In genomic region chr12:111669000-111669788, GRCm38 (mm10) we compare ENCODE assay signal across 8 mouse cellular contexts. TPM values are rescaled to one million over a fixed set of nuclear protein-coding genes. Genes with fewer than 3 reads are reported as not detected.
DNase-seq lines count a peak whose midpoint lies in the region; ATAC-seq and TF ChIP-seq lines count a peak whose summit lies in the region.

No protein-coding gene starts in this region.

- H3K36me3 ChIP-seq in neural tube, embryonic 11.5 days (ENCODE audit: control insufficient read depth, insufficient read depth, low read length) = no peaks in the 10 kb centered on the region
- no peaks in the 10 kb centered on the region for H3K36me3 ChIP-seq in embryonic facial prominence, embryonic 15.5 days
- H3K36me3 ChIP-seq in hindbrain, embryonic 10.5 days = peaks cover 62% of the 10 kb centered on the region
- H3K36me3 ChIP-seq in liver, postnatal 0 days (replicated peaks; ENCODE audit: insufficient read depth, low read length) = no peaks in the 10 kb centered on the region
- peaks cover 7% of the 10 kb centered on the region; the same call in 1 of the 2 replicates for H3K36me3 ChIP-seq in small intestine, adult 2 months (ENCODE audit: control insufficient read depth, insufficient read depth, low read length)

- no peak for DNase-seq in neural tube, embryonic 11.5 days (ENCODE audit: low spot score)
- no peak for DNase-seq in neural tube, embryonic 10.5 days (ENCODE audit: extremely low spot score, low spot score)
- DNase-seq in hindbrain, embryonic 10.5 days (ENCODE audit: low spot score) = no peak
- no peak for DNase-seq in liver, postnatal 0 days
- DNase-seq in T-cell, adult 2 months (ENCODE audit: low spot score) = no peak
- DNase-seq in layer of hippocampus, postnatal 10 days (ENCODE audit: low spot score in 2 of 2) = no peak

- peak; percentile 27 for TF ChIP-seq CTCF in liver, postnatal 0 days (IDR thresholded peaks at IDR 0.05; ENCODE audit: low read depth)
- TF ChIP-seq CTCF in small intestine, adult 2 months (IDR thresholded peaks at IDR 0.05; ENCODE audit: extremely low read depth, insufficient read length, insufficient replicate concordance, low read depth, low read length) = no peak

- no peak for ATAC-seq in neural tube, embryonic 11.5 days (ENCODE audit: insufficient read depth, low FRiP score, low TSS enrichment)
- peak; percentile 12; the same call in 1 of the 2 replicates for ATAC-seq in embryonic facial prominence, embryonic 15.5 days (ENCODE audit: insufficient number of reproducible peaks, low FRiP score, low TSS enrichment, low read depth)
- ATAC-seq in liver, postnatal 0 days = peak; percentile 71

- peak overlapping the region; percentile 20 for H3K9ac ChIP-seq in neural tube, embryonic 11.5 days (ENCODE audit: low read length)
- H3K9ac ChIP-seq in embryonic facial prominence, embryonic 15.5 days = no peak overlapping the region
- no peak overlapping the region; the same call in 1 of the 2 replicates for H3K9ac ChIP-seq in liver, postnatal 0 days (replicated peaks)

- peaks cover 14% of the 10 kb centered on the region for H3K4me1 ChIP-seq in neural tube, embryonic 11.5 days (ENCODE audit: control insufficient read depth, insufficient read depth, low read length)
- H3K4me1 ChIP-seq in embryonic facial prominence, embryonic 15.5 days = peaks cover 63% of the 10 kb centered on the region
- peaks cover 58% of the 10 kb centered on the region for H3K4me1 ChIP-seq in hindbrain, embryonic 10.5 days (replicated peaks)
- peaks cover 32% of the 10 kb centered on the region for H3K4me1 ChIP-seq in liver, postnatal 0 days (ENCODE audit: insufficient read depth)
- peaks cover 23% of the 10 kb centered on the region for H3K4me1 ChIP-seq in small intestine, adult 2 months (ENCODE audit: control insufficient read depth, insufficient read depth, insufficient read length, low read length)

- H3K4me3 ChIP-seq in neural tube, embryonic 11.5 days (ENCODE audit: low read depth, low read length) = peak overlapping the region; percentile 83
- H3K4me3 ChIP-seq in embryonic facial prominence, embryonic 15.5 days (replicated peaks) = 0 out of 2 replicates have a peak overlapping the region, but pooled peaks have one; percentile 22
- peak overlapping the region; percentile 90 for H3K4me3 ChIP-seq in hindbrain, embryonic 10.5 days
- no peak overlapping the region for H3K4me3 ChIP-seq in liver, postnatal 0 days (ENCODE audit: low read depth, low read length)
- H3K4me3 ChIP-seq in small intestine, adult 2 months (ENCODE audit: low read depth, low read length) = peak overlapping the region; percentile 81

- 0 out of 2 replicates have a peak overlapping the region, but pooled peaks have one; percentile 54 for H3K27ac ChIP-seq in neural tube, embryonic 11.5 days (ENCODE audit: low read depth, low read length)
- peak overlapping the region; percentile 86 for H3K27ac ChIP-seq in embryonic facial prominence, embryonic 15.5 days (replicated peaks)
- H3K27ac ChIP-seq in hindbrain, embryonic 10.5 days = peak overlapping the region; percentile 95
- peak overlapping the region; percentile 74 for H3K27ac ChIP-seq in liver, postnatal 0 days (ENCODE audit: low read depth)
- H3K27ac ChIP-seq in small intestine, adult 2 months (ENCODE audit: insufficient read depth, low read depth, low read length) = peak overlapping the region; percentile 48; the same call in 1 of the 2 replicates

- TF ChIP-seq POLR2A in small intestine, adult 2 months (IDR thresholded peaks at IDR 0.05; ENCODE audit: low read depth, low read length) = no peak

- no peak for TF ChIP-seq EP300 in liver, postnatal 0 days (IDR thresholded peaks at IDR 0.05; ENCODE audit: low read depth)

- H3K27me3 ChIP-seq in neural tube, embryonic 11.5 days (ENCODE audit: control insufficient read depth, insufficient read depth, low read length) = peaks cover 6% of the 10 kb centered on the region
- H3K27me3 ChIP-seq in embryonic facial prominence, embryonic 15.5 days = peaks cover 43% of the 10 kb centered on the region
- H3K27me3 ChIP-seq in hindbrain, embryonic 10.5 days (ENCODE audit: insufficient read depth, poor library complexity, severe bottlenecking) = peaks cover 48% of the 10 kb centered on the region
- H3K27me3 ChIP-seq in liver, postnatal 0 days (ENCODE audit: insufficient read depth, low read length) = peaks cover 41% of the 10 kb centered on the region
- H3K27me3 ChIP-seq in small intestine, adult 2 months (ENCODE audit: control insufficient read depth, insufficient read depth, low read length) = no peaks in the 10 kb centered on the region

- no peaks in the 10 kb centered on the region for H3K9me3 ChIP-seq in neural tube, embryonic 11.5 days (ENCODE audit: control insufficient read depth, low read length)
- H3K9me3 ChIP-seq in embryonic facial prominence, embryonic 15.5 days (replicated peaks) = no peaks in the 10 kb centered on the region
- no peaks in the 10 kb centered on the region for H3K9me3 ChIP-seq in hindbrain, embryonic 10.5 days
- H3K9me3 ChIP-seq in liver, postnatal 0 days (ENCODE audit: low read length) = no peaks in the 10 kb centered on the region

- 62% methylated on average over 23 of the region's 23 CpGs for WGBS in neural tube, embryonic 11.5 days
- WGBS in embryonic facial prominence, embryonic 15.5 days = 67% methylated on average over 23 of the region's 23 CpGs
- 55% methylated on average over 23 of the region's 23 CpGs for WGBS in hindbrain, embryonic 10.5 days
- WGBS in liver, postnatal 0 days (ENCODE audit: insufficient replicate concordance) = 52% methylated on average over 23 of the region's 23 CpGs
- 75% methylated on average over 23 of the region's 23 CpGs for WGBS in small intestine, adult 2 months

- H3K4me2 ChIP-seq in neural tube, embryonic 11.5 days (ENCODE audit: low read depth) = peak overlapping the region; percentile 88
- H3K4me2 ChIP-seq in embryonic facial prominence, embryonic 15.5 days (replicated peaks) = peak overlapping the region; percentile 52
- H3K4me2 ChIP-seq in liver, postnatal 0 days (ENCODE audit: low read depth, low read length) = peak overlapping the region; percentile 68

RNA-seq across cellular contexts. Expression of gene Ckb, which starts 2.9 kb away (rescaled TPM):
- 2,083 and 2,271 TPM in 2 replicates for polyA plus RNA-seq in neural tube, embryonic 11.5 days (2014; fragmentation: Nextera tagmentation; extraction: Ambion mirVana)
- 247 and 255 TPM in 2 replicates for polyA plus RNA-seq in embryonic facial prominence, embryonic 15.5 days (2015; fragmentation: Nextera tagmentation; extraction: Ambion mirVana)
- polyA plus RNA-seq in hindbrain, embryonic 10.5 days (2016; fragmentation: Nextera tagmentation; extraction: Ambion mirVana) = 2,059 and 2,773 TPM in 2 replicates
- 28.1 and 32.7 TPM in 2 replicates for polyA plus RNA-seq in liver, postnatal 0 days (2015; fragmentation: Nextera tagmentation; extraction: Ambion mirVana)
- polyA plus RNA-seq in small intestine, adult 2 months (2012; rRNA removed) = 599 and 1,328 TPM in 2 replicates
- total RNA-seq in layer of hippocampus, postnatal 10 days (2021) = 1,000 to 10,000 TPM in 1 of 2 experiments, 100 to 1,000 TPM in 1; 969 to 1,026 TPM

RNA-seq across cellular contexts. Expression of gene Trmt61a, which starts 8.7 kb away (rescaled TPM):
- 5.8 and 6.6 TPM in 2 replicates for polyA plus RNA-seq in neural tube, embryonic 11.5 days (2014; fragmentation: Nextera tagmentation; extraction: Ambion mirVana)
- 13.3 and 15.4 TPM in 2 replicates for polyA plus RNA-seq in embryonic facial prominence, embryonic 15.5 days (2015; fragmentation: Nextera tagmentation; extraction: Ambion mirVana)
- polyA plus RNA-seq in hindbrain, embryonic 10.5 days (2016; fragmentation: Nextera tagmentation; extraction: Ambion mirVana) = 15.1 and 16.2 TPM in 2 replicates
- polyA plus RNA-seq in liver, postnatal 0 days (2015; fragmentation: Nextera tagmentation; extraction: Ambion mirVana) = 4.3 and 5.7 TPM in 2 replicates
- 24.9 and 33.6 TPM in 2 replicates for polyA plus RNA-seq in small intestine, adult 2 months (2012; rRNA removed)
- 10 to 100 TPM; 16.3 to 19.8 TPM for total RNA-seq in layer of hippocampus, postnatal 10 days (2021)

RNA-seq across cellular contexts. Expression of gene Bag5, which starts 43.9 kb away (rescaled TPM):
- 58.8 and 60.0 TPM in 2 replicates for polyA plus RNA-seq in neural tube, embryonic 11.5 days (2014; fragmentation: Nextera tagmentation; extraction: Ambion mirVana)
- polyA plus RNA-seq in embryonic facial prominence, embryonic 15.5 days (2015; fragmentation: Nextera tagmentation; extraction: Ambion mirVana) = 65.5 and 66.6 TPM in 2 replicates
- polyA plus RNA-seq in hindbrain, embryonic 10.5 days (2016; fragmentation: Nextera tagmentation; extraction: Ambion mirVana) = 53.5 and 53.6 TPM in 2 replicates
- 16.7 TPM in 2 replicates for polyA plus RNA-seq in liver, postnatal 0 days (2015; fragmentation: Nextera tagmentation; extraction: Ambion mirVana)
- 3.4 and 5.5 TPM in 2 replicates for polyA plus RNA-seq in small intestine, adult 2 months (2012; rRNA removed)
- 10 to 100 TPM; 38.4 to 38.9 TPM for total RNA-seq in layer of hippocampus, postnatal 10 days (2021)

RNA-seq across cellular contexts. Expression of gene Apopt1, which starts 43.9 kb away (rescaled TPM):
- 53.1 and 53.4 TPM in 2 replicates for polyA plus RNA-seq in neural tube, embryonic 11.5 days (2014; fragmentation: Nextera tagmentation; extraction: Ambion mirVana)
- polyA plus RNA-seq in embryonic facial prominence, embryonic 15.5 days (2015; fragmentation: Nextera tagmentation; extraction: Ambion mirVana) = 52.6 and 55.7 TPM in 2 replicates
- 55.3 and 59.2 TPM in 2 replicates for polyA plus RNA-seq in hindbrain, embryonic 10.5 days (2016; fragmentation: Nextera tagmentation; extraction: Ambion mirVana)
- 21.5 and 22.1 TPM in 2 replicates for polyA plus RNA-seq in liver, postnatal 0 days (2015; fragmentation: Nextera tagmentation; extraction: Ambion mirVana)
- 12.1 and 16.7 TPM in 2 replicates for polyA plus RNA-seq in small intestine, adult 2 months (2012; rRNA removed)
- 10 to 100 TPM; 39.2 to 42.0 TPM for total RNA-seq in layer of hippocampus, postnatal 10 days (2021)
